Mouse (Mus musculus) v-Abl transformed pro-B cells (cell line): ENCODE data around the gene Tm7sf2.

Experiments
- in situ Hi-C, 2 experiments: fragments of 400-800 bp; cut with MboI; formaldehyde crosslinking; loops; one replicate each; pipeline ENCODE4 v1.15.1; 2025; ENCODE audit not compliant: unreplicated experiment in 2 of 2

Gene Tm7sf2

DNA sequence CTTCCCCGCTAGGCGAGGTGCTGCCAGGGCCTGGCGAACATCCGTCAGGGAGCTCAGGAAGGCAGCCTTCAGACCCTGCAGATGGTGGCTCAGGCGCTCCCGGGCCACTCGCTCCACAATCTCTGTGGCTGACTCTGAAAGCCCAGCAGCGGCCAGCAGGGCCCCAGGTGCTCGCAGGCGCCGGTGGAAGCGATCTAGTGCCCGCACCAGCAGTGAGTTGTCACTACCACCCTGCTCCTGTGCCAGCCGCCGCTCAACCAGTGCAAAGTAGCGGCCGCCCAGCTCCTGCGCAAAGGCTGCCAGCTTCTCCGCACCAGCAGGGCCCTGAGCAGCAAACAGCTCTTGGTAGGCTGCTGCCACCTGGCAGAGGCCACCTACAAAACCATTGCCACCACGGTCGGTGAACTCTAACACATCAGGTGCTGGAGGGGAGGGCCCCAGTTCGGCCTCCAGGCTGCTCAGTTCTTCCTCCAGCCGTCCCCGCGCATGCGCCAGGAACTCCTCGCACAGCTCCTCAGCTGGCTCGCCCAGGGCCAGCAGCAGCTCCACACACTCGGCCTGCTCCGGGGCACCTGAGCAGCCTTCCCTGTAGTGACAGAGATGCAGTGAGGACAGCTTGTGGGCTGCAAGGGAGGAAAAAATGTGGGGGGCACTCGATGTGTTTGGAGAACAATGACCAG, 2.5 kb upstream of the Tm7sf2 start:
- in situ Hi-C loops, result no loop called here

DNA sequence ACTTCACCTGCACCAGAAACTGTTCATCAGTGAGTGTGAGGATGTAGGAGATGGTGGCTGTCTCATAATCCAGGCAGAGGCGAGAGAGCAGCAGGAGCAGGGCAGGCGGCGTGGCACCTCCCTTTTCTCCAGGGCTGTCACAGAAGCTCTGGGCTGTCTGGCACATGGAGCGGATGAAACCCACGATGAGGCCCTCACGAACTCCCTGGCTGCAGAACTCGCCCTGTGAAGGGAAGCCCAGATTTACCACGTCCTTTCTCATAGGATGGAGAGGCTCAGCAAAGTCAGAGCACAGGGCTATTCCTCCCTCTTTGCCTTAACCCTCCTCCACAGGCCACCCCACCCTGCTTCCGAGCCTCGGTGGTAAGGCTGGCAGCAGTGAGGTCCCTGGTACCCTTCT, 1.7 kb upstream of the Tm7sf2 start:
- in situ Hi-C loops, result no loop called here

GRCm38 (mm10) chr19:6068951-6069350, 778 bp upstream of the Tm7sf2 start:
- in situ Hi-C loops, result no loop called here

- in situ Hi-C loops, result no loop called here
Measured at GRCm38 (mm10) chr19:6067011-6067723, 1.0 kb downstream of the Tm7sf2 start.

DNA sequence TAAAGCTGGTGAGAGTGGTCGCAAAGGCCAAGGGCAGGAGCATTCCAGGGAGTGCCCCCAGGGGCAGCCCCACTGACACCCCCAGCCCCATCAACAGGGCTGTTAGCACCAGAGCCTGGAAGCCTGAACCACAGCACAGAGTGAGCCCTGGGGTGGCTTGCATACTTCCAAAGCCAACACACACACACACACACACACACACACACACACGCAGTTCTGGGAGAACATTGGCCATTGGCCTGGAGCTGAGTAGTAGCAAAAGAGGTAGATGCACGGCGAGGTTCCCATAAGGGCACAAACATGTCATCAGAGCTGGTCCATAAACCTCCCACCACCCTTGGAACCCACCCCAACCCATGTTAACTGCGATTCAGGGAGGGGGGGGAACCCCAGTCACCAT, 1.6 kb downstream of the Tm7sf2 start:
- in situ Hi-C loops, result no loop called here

DNA sequence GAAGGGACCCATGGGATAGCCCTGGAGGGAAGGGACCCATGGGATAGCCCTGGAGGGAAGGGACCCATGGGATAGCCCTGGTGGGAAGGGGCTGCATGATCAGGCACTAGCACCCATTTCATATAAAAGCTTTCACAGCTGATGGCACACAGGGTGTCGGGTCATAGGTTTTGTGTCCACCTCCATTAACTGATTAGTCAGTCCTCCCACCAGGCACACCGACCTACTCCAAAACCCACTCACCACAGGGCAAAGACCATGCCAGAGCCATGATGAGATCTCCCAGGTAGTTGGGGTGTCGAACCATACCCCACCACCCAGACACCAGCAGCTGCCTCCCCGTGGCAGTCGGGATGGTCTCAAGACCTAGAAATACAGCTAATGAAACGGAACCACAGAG, 5.1 kb downstream of the Tm7sf2 start:
- in situ Hi-C loops, result no loop called here

DNA sequence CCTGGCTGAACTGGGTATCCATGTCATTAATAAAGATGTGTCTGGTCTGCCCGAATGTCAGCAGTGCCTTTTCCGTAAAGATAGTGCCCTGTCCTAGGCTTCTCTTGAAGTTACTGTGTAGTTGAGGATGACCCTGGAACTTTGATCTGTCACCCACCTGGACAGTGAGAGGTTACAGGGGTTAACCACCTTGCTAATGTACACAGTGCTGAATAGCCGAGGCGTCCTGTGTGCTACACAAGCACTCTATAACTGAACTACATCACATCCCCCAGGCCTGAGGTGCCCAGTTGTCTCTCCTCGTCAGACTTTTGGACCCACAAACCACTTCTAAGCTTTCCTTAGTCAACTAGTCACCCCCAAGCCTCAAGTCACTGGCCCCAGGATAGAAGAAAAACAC, 5.8 kb downstream of the Tm7sf2 start:
- in situ Hi-C loops, result no loop called here

- in situ Hi-C loops, result no loop called here
Measured at GRCm38 (mm10) chr19:6061641-6062302, 6.4 kb downstream of the Tm7sf2 start.

DNA sequence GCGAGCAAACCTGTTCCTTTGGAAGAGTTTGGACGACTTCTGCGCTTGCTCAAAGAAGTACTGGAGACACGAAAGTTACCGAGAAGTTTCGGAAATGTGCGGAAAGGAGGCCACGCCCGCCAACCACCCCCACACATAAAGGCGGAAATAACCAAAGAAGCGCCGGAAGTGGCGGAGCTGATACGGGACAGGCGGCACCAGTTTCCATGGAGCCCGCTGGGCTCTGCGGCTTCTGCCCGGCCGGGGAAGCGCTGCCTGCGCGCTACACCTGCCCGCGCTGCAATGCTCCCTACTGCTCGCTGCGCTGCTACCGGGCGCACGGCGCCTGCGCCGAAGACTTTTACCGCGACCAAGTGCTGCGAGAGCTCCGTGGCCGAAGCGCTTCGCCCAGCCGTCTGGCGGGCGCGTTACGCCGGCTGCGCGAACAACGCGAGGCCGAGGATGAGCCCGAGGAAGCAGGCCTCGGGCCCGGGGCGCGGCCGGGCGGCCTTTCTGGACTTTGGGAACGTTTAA, 7.1 kb downstream of the Tm7sf2 start, which contains the start of gene Znhit2:
Gene Znhit2 (plus strand): TSS at position 172 of the 513 bp plus-strand sequence.
- in situ Hi-C loops, result no loop called here

DNA sequence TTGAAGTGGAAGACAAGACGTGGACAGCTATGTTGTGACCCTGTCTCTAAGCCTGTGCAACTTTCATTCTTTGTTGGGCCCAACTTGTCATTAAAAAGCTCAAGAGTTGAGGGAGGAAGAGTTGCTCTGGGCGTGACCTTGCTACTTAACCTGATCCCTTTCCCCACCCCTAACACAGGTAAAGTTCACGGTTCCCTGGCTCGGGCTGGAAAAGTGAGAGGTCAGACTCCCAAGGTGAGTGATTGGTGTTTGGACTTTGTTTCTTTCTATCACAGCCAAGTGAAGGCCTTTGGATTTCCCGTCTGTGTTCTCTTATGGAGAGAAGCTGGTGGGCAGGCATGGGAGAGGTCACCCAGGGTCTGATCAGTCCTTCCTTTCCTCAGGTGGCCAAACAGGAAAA, 9.2 kb downstream of the Tm7sf2 start:
- in situ Hi-C loops, result no loop called here

DNA sequence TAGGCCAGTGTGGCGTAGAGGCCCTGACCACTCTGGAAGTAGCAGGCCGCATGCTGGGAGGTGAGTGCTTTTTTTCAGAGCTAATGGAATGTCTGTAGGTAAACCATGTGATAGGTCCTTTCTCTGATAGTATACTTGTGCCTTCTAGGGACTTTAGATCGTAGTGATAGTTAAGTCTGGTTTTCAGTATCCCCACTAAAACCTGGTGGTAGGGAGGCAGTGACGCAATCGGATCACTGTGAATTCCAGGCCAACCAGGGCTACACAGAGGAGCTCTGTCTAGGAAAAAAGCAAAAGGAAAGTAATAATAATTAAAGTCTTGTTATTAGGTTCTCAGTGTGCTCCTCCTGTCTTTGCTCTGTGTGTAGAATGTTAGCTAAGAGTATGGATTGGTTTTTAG, 9.7 kb downstream of the Tm7sf2 start:
- in situ Hi-C loops, result no loop called here

DNA sequence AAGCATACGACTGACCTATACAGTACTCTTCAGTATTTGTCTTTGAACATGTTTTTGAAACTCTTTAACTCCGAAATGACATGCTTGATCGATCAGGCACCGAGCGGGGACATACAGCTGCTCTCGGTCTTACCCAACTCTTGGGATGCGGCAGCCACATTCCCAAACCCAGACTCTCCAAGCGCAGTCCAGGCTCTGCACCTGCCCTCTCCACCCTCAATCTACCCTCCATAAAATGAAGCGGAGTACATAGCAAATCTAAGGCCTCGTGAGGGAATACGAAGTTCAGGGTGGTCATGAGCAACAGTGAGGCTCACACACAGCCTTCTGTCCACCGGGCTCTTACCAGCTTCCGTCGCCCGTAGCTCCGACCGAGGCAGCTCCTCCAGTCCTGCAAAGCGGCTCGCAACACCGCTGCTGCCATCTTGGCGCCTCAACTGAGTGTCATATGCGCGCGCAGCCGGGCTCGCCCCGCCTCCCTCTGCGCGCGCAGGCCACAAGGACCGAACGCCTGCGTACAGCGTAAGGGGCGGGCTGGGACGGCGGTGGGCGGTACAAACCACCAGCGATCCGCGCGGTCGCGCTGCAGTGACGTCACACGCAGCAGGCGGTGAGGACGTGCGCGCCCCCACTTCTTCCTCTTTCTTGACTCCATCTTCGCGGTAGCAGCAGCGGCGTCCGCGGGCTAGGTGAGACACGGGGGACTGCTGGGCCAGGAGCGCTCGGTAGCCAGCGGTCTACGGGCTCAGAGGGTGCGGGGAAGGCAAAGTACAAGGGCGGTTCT, 10.7 kb downstream of the Tm7sf2 start, which contains the start of the genes Mrpl49 and Fau:
Gene Mrpl49 (minus strand): TSS at position 473 of the 784 bp plus-strand sequence.
Gene Fau (plus strand): TSS at position 532 of the 784 bp plus-strand sequence.
- in situ Hi-C loops, result no loop called here

DNA sequence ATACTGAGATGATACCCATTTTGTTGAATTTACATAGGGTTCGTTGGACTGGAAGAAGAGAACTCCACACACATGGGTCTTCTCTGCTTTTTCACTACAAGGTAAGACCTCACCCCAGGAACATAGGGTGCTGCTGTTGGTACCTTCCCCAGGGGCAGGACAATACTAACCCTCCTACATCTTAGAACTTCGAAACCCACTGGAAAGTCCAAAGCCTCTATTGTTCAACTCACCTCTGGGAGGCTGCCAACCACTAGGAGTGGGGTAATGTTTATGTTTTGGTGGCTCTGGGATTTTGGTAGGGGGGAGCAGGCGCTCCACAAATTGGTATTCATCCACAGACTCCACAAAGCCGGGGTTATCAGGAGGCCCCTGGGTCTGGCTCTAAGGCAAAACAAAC, 11.5 kb downstream of the Tm7sf2 start:
- in situ Hi-C loops, result no loop called here

- in situ Hi-C loops, result no loop called here
Measured at GRCm38 (mm10) chr19:6054296-6054695, 13.9 kb downstream of the Tm7sf2 start.

DNA sequence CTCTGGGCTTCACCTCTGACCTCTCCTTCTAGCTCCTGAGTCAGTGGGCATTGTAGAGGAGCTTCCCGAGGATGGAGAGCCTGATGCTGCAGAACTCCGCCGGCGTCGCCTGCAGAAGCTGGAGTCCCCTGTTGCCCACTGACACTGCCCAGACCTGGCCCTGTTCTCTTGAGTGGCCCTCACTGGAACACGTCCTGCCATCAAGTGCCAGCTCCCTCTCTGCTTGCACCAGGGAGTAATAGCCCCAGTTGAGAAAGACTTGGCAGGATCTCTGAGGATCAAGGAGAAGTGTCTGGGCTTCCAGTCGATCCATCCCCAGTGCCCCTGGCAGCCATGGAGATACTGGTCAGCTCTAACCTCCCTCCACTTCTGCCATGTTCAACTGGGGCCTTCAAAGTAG, 15.7 kb downstream of the Tm7sf2 start:
- in situ Hi-C loops, result no loop called here

DNA sequence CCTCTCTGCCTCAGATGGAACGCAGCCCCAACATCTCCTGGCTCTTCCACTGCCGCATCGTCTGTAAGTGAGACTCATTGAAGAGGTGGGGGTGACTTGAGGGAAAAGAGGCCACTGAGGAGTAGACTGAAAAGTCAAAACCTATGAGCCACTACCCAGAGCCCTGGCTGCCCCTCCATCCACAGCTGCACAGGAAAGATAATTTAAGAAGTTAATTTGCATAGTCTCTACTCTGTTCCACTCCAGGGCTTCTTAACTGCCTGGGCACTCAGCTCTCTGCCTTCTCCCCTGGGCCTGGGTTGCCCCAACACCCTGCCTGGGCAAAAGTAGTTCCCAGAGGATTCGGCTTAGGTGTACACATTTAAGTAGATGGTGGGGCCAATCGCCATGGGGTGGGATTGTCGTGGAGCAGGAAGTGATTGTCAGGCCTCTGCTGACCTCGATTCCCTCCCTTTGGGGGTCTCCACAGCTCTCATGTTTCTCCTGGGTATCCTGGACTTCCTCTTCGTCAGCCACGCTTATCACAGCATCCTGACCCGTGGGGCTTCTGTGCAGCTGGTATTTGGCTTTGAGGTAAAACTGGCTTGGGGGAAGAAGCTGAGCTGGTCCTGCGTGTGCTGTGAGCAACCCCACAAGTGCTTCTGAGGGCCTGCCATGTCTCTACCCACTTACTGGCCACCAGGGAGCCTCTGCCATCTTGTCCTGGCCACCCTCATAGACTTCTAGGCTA, 19.3 kb downstream of the Tm7sf2 start:
- in situ Hi-C loops, result loop anchor here in 1 of 2 experiments (10.0 kb wide), 1 partner anchor 286 kb away; the partner anchor contains the start of gene Men1

GRCm38 (mm10) chr19:6047899-6048166, 20.3 kb downstream of the Tm7sf2 start:
- in situ Hi-C loops, result loop anchor here in 1 of 2 experiments (10.0 kb wide), 1 partner anchor 287 kb away; the partner anchor contains the start of gene Men1

DNA sequence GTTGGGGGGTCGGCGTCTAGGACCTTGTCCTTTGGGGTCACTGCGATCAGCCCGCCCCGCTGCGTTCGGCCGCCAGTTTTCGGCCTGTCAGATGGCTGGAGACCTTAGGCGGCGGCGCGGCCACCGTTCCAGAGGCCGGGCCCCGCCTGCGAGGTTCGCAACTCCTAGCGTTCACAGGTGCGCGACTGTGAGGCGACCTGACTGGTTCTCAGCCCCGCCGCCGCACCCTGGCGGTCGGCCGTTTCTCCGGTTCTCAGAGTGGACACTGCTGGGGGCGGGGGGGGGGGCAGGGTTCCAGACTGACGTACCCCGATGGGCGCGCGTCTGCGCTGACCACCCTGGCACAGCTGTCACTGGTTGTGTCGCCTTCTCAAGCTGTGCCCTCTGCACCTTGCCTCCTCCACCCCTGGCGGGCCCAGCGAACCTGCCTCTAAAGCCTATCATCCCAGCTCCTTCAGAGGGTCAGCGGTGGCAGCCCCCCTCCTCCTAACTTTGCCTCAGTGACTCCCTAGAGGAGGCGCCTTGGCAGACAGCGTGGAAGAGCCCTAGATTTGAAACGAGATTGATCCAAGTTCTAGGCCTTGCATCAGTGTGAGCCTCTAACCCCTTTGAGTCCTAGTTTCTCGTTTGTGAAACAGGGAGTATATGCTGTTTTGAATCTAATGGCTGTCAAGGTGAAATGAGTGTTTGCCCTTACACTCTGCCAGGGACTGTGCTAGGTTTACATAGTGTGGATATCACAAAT, 20.8 kb downstream of the Tm7sf2 start:
- in situ Hi-C loops, result loop anchor here in 1 of 2 experiments (10.0 kb wide), 1 partner anchor 287 kb away; the partner anchor contains the start of gene Men1
